Mouse (Mus musculus): ENCODE measurements at regions not wholly inside any gene's neighbourhood (a gene's known extent, or its start where the extent isn't known, plus 50 kb on each side); places are given as distances from the start of the nearest gene placed in this dataset.

DNA sequence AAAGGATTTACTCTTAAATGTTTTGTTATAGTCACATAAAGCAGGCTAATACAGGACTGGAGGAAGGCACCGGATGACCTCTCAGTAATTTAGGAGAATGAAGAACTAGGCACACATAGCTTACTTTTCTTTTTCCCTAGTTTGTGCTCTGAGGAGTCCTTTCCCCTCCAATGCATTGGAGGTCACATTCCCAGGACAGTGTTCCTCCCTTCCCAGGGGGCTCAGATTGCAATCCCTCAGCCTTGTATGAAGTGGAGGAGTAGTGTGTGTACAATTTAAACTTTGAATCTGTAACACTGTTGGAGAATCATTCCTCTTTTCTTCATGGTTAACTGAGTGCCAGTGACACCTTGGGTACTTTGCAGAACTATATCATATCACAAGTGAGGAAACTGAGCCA, 109.5 kb upstream of the Npy start:
- H3K4me1 ChIP-seq (ENCODE audit: control insufficient read depth in 1 of 2, insufficient read depth in 2 of 2, low read length in 2 of 2) = no peaks in the 10 kb centered on the region
- H3K9ac ChIP-seq (ENCODE audit: control insufficient read depth, low read depth, low read length, poor library complexity, severe bottlenecking) = no peak overlapping the region
- H3K79me2 ChIP-seq (ENCODE audit: control insufficient read depth, insufficient read depth, low read length, poor library complexity) = no peaks in the 10 kb centered on the region
- no peaks in the 10 kb centered on the region for H3K27me3 ChIP-seq (ENCODE audit: control insufficient read depth in 1 of 2, insufficient read depth in 2 of 2, low read length in 2 of 2)
- no peak overlapping the region for H3K4me3 ChIP-seq (ENCODE audit: control insufficient read depth in 1 of 2, insufficient read depth in 1 of 2, low read depth in 2 of 2, low read length in 2 of 2)
- H3K36me3 ChIP-seq (ENCODE audit: control insufficient read depth in 1 of 2, insufficient read depth in 2 of 2, low read length in 2 of 2) = no peaks in the 10 kb centered on the region
- no peak overlapping the region for H3K27ac ChIP-seq (ENCODE audit: control insufficient read depth, low read depth, low read length)
- no peak for DNase-seq (ENCODE audit: low read depth, low spot score)
- no peaks in the 10 kb centered on the region for H3K9me3 ChIP-seq (replicated peaks; ENCODE audit: insufficient read depth, low read length)
- TF ChIP-seq KAT2A (conservative IDR thresholded peaks at IDR 0.05; ENCODE audit: low read depth, low read length) (no peak), E2F4 (IDR thresholded peaks at IDR 0.05; ENCODE audit: borderline replicate concordance, low read depth, low read length) (no peak), SIN3A (IDR thresholded peaks at IDR 0.05; ENCODE audit: low read length) (no peak), TAL1 (IDR thresholded peaks at IDR 0.05; ENCODE audit: low read length) (no peak), NELFE (IDR thresholded peaks at IDR 0.05; ENCODE audit: low read depth, low read length) (no peak), UBTF (IDR thresholded peaks at IDR 0.05; ENCODE audit: borderline replicate concordance, insufficient read depth, low read depth, low read length) (no peak), USF1 (IDR thresholded peaks at IDR 0.05; ENCODE audit: low read depth, low read length) (no peak), RAD21 (IDR thresholded peaks at IDR 0.05; ENCODE audit: low read depth, low read length) (no peak), ZMIZ1 (IDR thresholded peaks at IDR 0.05; ENCODE audit: low read depth, low read length) (no peak)

DNA sequence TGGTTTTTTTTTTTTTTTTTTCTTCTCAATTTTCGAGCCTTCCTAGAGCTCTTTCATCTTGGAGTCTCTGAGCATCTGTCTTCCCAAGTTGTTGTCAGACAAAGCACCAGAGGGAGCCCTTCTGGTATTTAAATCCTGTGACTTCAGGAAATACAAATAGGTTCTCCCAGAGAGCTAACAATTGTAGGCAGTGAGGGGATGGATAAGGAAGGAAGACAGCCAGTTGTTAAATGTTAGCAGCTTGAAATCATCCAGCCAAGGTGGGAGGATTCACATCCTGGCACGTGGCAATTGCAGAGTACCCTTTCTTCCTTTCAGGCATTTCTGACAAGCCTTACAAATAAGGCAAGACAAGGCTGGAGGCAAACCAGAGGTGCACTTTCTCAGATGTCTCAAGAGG, 106.0 kb upstream of the Npy start:
- no peak overlapping the region for H3K27ac ChIP-seq (ENCODE audit: control insufficient read depth, low read depth, low read length)
- DNase-seq (ENCODE audit: low read depth, low spot score) = no peak
- H3K4me1 ChIP-seq (ENCODE audit: control insufficient read depth in 1 of 2, insufficient read depth in 2 of 2, low read length in 2 of 2) = no peaks in the 10 kb centered on the region
- H3K4me3 ChIP-seq (ENCODE audit: control insufficient read depth in 1 of 2, insufficient read depth in 1 of 2, low read depth in 2 of 2, low read length in 2 of 2) = no peak overlapping the region
- no peaks in the 10 kb centered on the region for H3K36me3 ChIP-seq (ENCODE audit: control insufficient read depth in 1 of 2, insufficient read depth in 2 of 2, low read length in 2 of 2)
- TF ChIP-seq POLR2AphosphoS5 (IDR thresholded peaks at IDR 0.05; ENCODE audit: borderline replicate concordance, low read depth, low read length) = no peak
- TF ChIP-seq NRF1 (IDR thresholded peaks at IDR 0.05; ENCODE audit: insufficient read depth, low read depth, low read length, poor library complexity, severe bottlenecking) = no peak
- TF ChIP-seq POLR2A (IDR thresholded peaks at IDR 0.05; ENCODE audit: control insufficient read depth in 1 of 2, insufficient read depth in 1 of 2, low read depth in 1 of 2, low read length in 2 of 2, poor library complexity in 1 of 2) = no peak
- TF ChIP-seq RAD21 (IDR thresholded peaks at IDR 0.05; ENCODE audit: low read depth, low read length) = no peak
- no peak for TF ChIP-seq NELFE (IDR thresholded peaks at IDR 0.05; ENCODE audit: low read depth, low read length)
- no peak for TF ChIP-seq MYB (IDR thresholded peaks at IDR 0.05; ENCODE audit: low read depth, low read length)
- TF ChIP-seq CHD2 (IDR thresholded peaks at IDR 0.05; ENCODE audit: low read length) = no peak
- TF ChIP-seq CTCF (IDR thresholded peaks at IDR 0.05 in 2 of 3, conservative IDR thresholded peaks at IDR 0.05 in 1 of 3; ENCODE audit: control insufficient read depth in 1 of 3, insufficient read depth in 1 of 3, low read depth in 2 of 3, low read length in 3 of 3, poor library complexity in 1 of 3, severe bottlenecking in 1 of 3) = no peak
- TF ChIP-seq MAX (IDR thresholded peaks at IDR 0.05; ENCODE audit: low read length) = no peak
- no peak for TF ChIP-seq ZKSCAN1 (IDR thresholded peaks at IDR 0.05; ENCODE audit: low read depth, low read length)
- no peak for TF ChIP-seq SMC3 (IDR thresholded peaks at IDR 0.05; ENCODE audit: low read depth, low read length)
- no peaks in the 10 kb centered on the region for H3K79me2 ChIP-seq (ENCODE audit: control insufficient read depth, insufficient read depth, low read length, poor library complexity)
- H3K9me3 ChIP-seq (replicated peaks; ENCODE audit: insufficient read depth, low read length) = no peaks in the 10 kb centered on the region
- H3K27me3 ChIP-seq (ENCODE audit: control insufficient read depth in 1 of 2, insufficient read depth in 2 of 2, low read length in 2 of 2) = no peaks in the 10 kb centered on the region
- H3K9ac ChIP-seq (ENCODE audit: control insufficient read depth, low read depth, low read length, poor library complexity, severe bottlenecking) = no peak overlapping the region

Measured in MEL (cell line).